Mouse (Mus musculus) right cerebral cortex, postnatal 10 days (tissue): ENCODE results near the gene Grik4.
"Not testable (repeated sequence)": the region's sequence is repeated elsewhere in the genome, so short reads cannot be mapped to it uniquely, and the experiment has no call there.

Experiments used
- DNase-seq, 2 experiments: peaks; one replicate each; pipeline ENCODE4 v3.0.0; 2021; ENCODE audit warnings: low spot score in 2 of 2

The Grik4 gene

GRCm38 (mm10) chr9:42798280-42798679, 146.0 kb downstream of the Grik4 start:
- DNase-seq: no peak

- no peak for DNase-seq
Observed at GRCm38 (mm10) chr9:42797276-42797675, 147.0 kb downstream of the Grik4 start.

GRCm38 (mm10) chr9:42795881-42796280, 148.4 kb downstream of the Grik4 start:
- peak in 1 of 2 experiments; percentile 36 for DNase-seq

- no peak for DNase-seq
Observed at GRCm38 (mm10) chr9:42794006-42794405, 150.3 kb downstream of the Grik4 start.

GRCm38 (mm10) chr9:42793581-42793980, 150.7 kb downstream of the Grik4 start:
- no peak for DNase-seq

- no peak for DNase-seq
Observed at GRCm38 (mm10) chr9:42792381-42792780, 151.9 kb downstream of the Grik4 start.

GRCm38 (mm10) chr9:42791779-42792178, 152.5 kb downstream of the Grik4 start:
- DNase-seq: no peak

- no peak for DNase-seq
Observed at GRCm38 (mm10) chr9:42791346-42791745, 152.9 kb downstream of the Grik4 start.

GRCm38 (mm10) chr9:42788471-42788870, 155.8 kb downstream of the Grik4 start:
- DNase-seq: peak; percentile 49 to 70

- DNase-seq: no peak
Observed at GRCm38 (mm10) chr9:42786882-42787281, 157.4 kb downstream of the Grik4 start.

- DNase-seq: no peak
Observed at GRCm38 (mm10) chr9:42786286-42786685, 158.0 kb downstream of the Grik4 start.

- DNase-seq: no peak
Observed at GRCm38 (mm10) chr9:42785173-42785830, 159.0 kb downstream of the Grik4 start.

GRCm38 (mm10) chr9:42783248-42783903, 160.9 kb downstream of the Grik4 start:
- DNase-seq: no peak

- DNase-seq: not testable (repeated sequence)
Observed at GRCm38 (mm10) chr9:42778471-42779263, 165.6 kb downstream of the Grik4 start.

GRCm38 (mm10) chr9:42777913-42778312, 166.4 kb downstream of the Grik4 start:
- DNase-seq: no peak

GRCm38 (mm10) chr9:42776804-42777203, 167.5 kb downstream of the Grik4 start:
- DNase-seq: no peak

GRCm38 (mm10) chr9:42764823-42765560, 179.3 kb downstream of the Grik4 start:
- no peak for DNase-seq

- DNase-seq: no peak
Observed at GRCm38 (mm10) chr9:42758682-42759205, 185.5 kb downstream of the Grik4 start.

- DNase-seq: no peak
Observed at GRCm38 (mm10) chr9:42757012-42757640, 187.2 kb downstream of the Grik4 start.

GRCm38 (mm10) chr9:42754699-42755098, 189.6 kb downstream of the Grik4 start:
- no peak for DNase-seq

GRCm38 (mm10) chr9:42751160-42751559, 193.1 kb downstream of the Grik4 start:
- DNase-seq: no peak
